Mouse (Mus musculus) intestine, embryonic 15.5 days (tissue): ENCODE measurements around the gene Six3. TPM values are rescaled to one million over a fixed set of nuclear protein-coding genes. Genes with fewer than 3 reads are reported as not detected.

Experiments
- ATAC-seq: fragments of 200-750 bp; cut with Nextera tagmentation; 2 replicates; pipeline ENCODE4 v1.8.0; 2017; ENCODE audit warnings: moderate TSS enrichment, moderate library complexity
- H3K27ac ChIP-seq: fragments of 300-500 bp; sonication (generic); 2 replicates; pipeline ENCODE4 v1.5.1; 2015; ENCODE audit warnings: mild to moderate bottlenecking, inconsistent platforms
- H3K27me3 ChIP-seq: fragments of 300-500 bp; sonication (generic); replicated peaks from 2 replicates; pipeline ENCODE4 v1.6.1; 2015; ENCODE audit warnings: inconsistent platforms
- H3K36me3 ChIP-seq: fragments of 300-500 bp; sonication (generic); 2 replicates; pipeline ENCODE4 v1.6.1; 2015; ENCODE audit warnings: inconsistent platforms
- H3K4me1 ChIP-seq: fragments of 300-500 bp; sonication (generic); replicated peaks from 2 replicates; pipeline ENCODE4 v1.6.1; 2015; ENCODE audit warnings: inconsistent platforms
- H3K4me2 ChIP-seq: fragments of 300-500 bp; sonication (generic); replicated peaks from 2 replicates; pipeline ENCODE4 v1.6.1; 2015; ENCODE audit warnings: mild to moderate bottlenecking, inconsistent platforms
- H3K4me3 ChIP-seq: fragments of 300-500 bp; sonication (generic); replicated peaks from 2 replicates; pipeline ENCODE4 v1.5.1; 2015; ENCODE audit warnings: inconsistent platforms
- H3K9ac ChIP-seq: fragments of 300-500 bp; sonication (generic); 2 replicates; pipeline ENCODE4 v1.6.1; 2015; ENCODE audit warnings: inconsistent platforms
- H3K9me3 ChIP-seq: fragments of 300-500 bp; sonication (generic); 2 replicates; pipeline ENCODE4 v1.6.1; 2016; ENCODE audit warnings: inconsistent platforms
- WGBS: fragments of 180-500 bp; shearing (Covaris S2); methylation state at CpG from one replicate; pipeline ENCODE4 v1.1.7; 2015; 5-methylcytosine and 5-hydroxymethylcytosine counted together
- polyA plus RNA-seq: library from polyadenylated mRNA; unstranded; fragments of >200 nt; fragmentation: Nextera tagmentation; extraction: Ambion mirVana; gene quantifications from 2 replicates; pipeline ENCODE4 v1.2.1, GENCODE M21; 2015

Gene Six3
- polyA plus RNA-seq, 1 experiment from 2014 or later, result not detected

DNA sequence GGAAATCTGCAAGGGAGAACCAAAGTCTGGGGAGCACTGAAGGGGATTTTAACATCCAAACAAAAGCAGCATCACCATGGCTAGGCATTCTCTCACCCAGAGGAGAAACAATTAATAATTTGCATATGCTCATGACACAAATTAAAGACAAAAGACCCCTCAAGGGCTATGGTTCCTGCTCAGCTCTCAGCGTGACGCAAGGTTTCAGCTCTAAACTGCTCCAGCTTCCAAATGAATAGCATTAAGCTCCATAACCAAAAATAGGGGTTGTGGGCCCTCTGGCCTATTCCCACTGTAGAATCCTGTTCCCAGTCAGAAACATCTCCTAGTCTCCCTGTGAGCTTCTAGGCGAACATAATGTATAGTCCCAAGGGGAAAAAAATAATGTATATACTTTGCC, 6.9 kb upstream of the Six3 start:
- Histone ChIP-seq H3K9me3 (no peaks in the 10 kb centered on the region), H3K9ac (no peak overlapping the region), H3K4me1 (no peaks in the 10 kb centered on the region), H3K36me3 (no peaks in the 10 kb centered on the region), H3K27ac (no peak overlapping the region), H3K4me3 (no peak overlapping the region), H3K4me2 (no peak overlapping the region), H3K27me3 (peaks cover 79% of the 10 kb centered on the region)
- ATAC-seq, result no peak
- WGBS, result 10% methylated on average over 3 of the region's 3 CpGs

DNA sequence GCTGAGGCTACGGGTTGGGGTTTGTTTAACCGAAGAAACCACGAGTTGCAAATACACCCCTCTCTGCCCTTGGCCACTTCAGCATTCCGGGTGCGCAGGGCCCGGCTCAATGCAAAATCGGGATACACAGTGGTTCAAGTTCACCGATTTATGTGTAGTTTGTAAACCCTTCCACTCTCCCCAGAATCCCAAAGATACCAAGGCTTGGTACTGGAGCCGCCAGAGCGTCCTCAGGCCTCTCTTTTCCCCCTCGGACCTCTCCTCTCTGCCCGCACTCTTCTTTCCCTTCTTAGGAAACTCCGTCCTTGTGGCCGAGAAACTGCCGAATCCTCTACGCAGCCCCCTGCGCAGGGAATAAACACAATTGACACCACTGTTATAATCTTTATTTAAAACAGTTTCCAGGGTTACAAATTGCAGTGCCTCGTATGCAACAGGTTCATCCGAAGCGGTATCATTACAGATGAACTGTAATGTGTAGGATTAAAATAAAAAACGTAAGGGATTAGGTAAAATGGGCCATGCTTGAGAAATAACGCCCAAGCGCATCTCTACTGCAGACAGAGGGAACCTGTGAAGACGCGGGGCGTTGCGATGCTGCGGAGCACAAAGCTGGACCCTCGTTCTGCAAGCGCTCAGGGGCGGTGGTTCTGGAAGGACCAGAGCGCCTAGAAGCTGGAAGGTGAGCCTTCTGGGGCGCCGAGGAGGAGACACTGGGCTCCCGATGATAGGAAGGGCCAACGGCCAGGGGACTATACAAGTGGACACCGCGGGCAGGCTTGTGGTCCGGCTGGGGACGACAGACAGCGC, 5.6 kb upstream of the Six3 start:
- no peak for ATAC-seq
- Histone ChIP-seq H3K27me3 (peaks cover 81% of the 10 kb centered on the region), H3K4me3 (no peak overlapping the region), H3K9ac (no peak overlapping the region), H3K36me3 (no peaks in the 10 kb centered on the region), H3K4me1 (no peaks in the 10 kb centered on the region), H3K4me2 (no peak overlapping the region), H3K9me3 (no peaks in the 10 kb centered on the region), H3K27ac (no peak overlapping the region)
- WGBS, result 1% methylated on average over 41 of the region's 41 CpGs

DNA sequence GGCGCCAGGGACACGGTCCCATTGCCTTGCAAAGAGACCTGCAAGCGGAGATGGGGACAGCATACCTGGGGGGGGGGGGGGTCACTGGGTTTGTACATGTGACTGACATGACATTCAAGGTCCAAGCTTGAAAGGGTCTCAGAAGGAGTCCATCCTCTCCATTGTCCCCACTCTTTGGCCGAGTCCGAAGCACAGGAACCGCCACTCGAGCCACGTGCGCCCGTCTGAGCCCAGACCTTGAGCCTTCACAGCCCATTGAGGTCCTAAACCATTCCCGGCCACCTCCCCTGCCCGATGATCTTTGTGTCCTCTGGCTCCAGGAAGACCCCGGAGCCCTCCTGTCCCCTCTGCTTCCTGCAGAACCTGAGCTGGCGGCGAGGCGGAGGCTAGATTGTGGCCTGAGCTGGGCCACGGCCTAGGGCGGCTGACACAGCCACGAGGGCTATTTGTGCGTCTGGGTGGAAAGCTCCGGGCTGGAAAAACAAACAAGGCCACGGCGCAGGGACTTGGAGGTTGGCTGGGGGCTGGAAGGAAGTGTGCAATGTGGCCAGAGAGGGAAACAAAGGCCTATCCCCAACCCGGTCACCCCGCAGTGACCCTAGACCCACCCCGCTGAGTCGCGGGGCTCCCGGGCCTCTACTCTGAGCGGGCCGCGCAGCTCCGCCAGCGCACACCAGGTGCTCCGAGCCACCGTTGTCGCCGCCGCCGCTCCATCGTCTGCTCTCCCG, 4.9 kb upstream of the Six3 start:
- Histone ChIP-seq H3K4me2 (no peak overlapping the region), H3K9me3 (no peaks in the 10 kb centered on the region), H3K4me3 (0 out of 2 replicates have a peak overlapping the region, but pooled peaks have one; percentile 9), H3K27me3 (peaks cover 82% of the 10 kb centered on the region), H3K27ac (no peak overlapping the region), H3K36me3 (no peaks in the 10 kb centered on the region), H3K4me1 (no peaks in the 10 kb centered on the region), H3K9ac (no peak overlapping the region)
- under 1% methylated on average over 42 of the region's 42 CpGs for WGBS
- no peak for ATAC-seq

DNA sequence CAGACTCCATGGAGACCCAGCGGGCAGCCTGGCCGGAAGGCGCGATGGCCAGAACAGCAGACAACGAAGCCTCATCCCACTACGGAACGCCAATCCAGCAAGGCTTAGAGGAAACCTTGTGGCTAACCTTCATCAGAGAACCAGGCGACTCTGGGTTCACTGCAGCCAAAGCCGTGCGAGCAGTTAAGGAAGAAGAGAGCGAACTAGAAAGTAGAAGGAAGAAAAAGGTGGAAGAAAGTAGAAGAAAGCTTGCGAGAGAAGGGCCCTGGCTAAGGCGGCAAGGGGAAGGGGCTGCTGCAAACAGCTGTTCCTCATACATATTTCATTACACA, 4.3 kb upstream of the Six3 start:
- Histone ChIP-seq H3K27ac (no peak overlapping the region), H3K4me2 (no peak overlapping the region), H3K27me3 (peaks cover 87% of the 10 kb centered on the region), H3K36me3 (no peaks in the 10 kb centered on the region), H3K4me1 (no peaks in the 10 kb centered on the region), H3K9ac (no peak overlapping the region), H3K4me3 (0 out of 2 replicates have a peak overlapping the region, but pooled peaks have one; percentile 9), H3K9me3 (no peaks in the 10 kb centered on the region)
- WGBS, result under 1% methylated on average over 13 of the region's 13 CpGs
- ATAC-seq, result no peak

DNA sequence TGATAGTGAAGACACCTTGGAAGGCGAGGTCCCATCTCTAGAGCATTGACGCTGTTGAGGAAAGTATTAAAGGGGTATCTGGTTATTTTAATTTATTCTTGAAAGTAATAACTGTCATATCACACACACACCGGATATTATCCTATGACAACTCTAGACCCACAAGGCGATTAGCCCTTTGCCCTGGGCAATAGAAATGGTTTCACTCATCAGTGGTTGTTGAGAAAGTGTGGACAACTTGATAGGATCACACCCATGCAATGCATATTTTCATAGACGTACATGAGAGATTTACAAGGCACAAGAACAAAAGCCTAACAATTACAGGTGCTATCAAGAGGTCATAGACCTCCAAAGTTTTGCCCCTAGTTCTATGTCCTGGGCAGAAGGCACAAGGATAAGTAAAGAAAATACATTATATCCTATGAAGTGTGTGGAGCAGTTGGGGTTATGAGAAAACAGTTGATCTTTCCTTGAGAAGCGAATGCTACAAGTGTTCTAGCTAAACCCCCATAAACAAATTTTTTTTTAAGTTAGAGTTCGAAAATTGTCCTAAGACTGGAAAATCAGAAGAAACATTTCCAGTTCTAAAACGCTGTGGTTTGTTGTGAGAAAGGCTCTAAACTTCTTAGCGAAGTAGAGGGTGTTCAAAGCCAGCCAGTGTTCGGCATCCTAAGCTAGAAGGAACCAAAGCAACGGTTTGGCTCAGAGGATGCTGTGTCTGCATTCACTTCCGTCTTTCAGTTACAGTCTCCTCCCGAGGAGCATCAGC, 3.6 kb upstream of the Six3 start:
- Histone ChIP-seq H3K27me3 (peaks cover 90% of the 10 kb centered on the region), H3K36me3 (no peaks in the 10 kb centered on the region), H3K9me3 (no peaks in the 10 kb centered on the region), H3K9ac (no peak overlapping the region), H3K27ac (no peak overlapping the region), H3K4me2 (no peak overlapping the region), H3K4me1 (no peaks in the 10 kb centered on the region), H3K4me3 (no peak overlapping the region)
- ATAC-seq, result no peak
- WGBS, result 4% methylated on average over 13 of the region's 13 CpGs

DNA sequence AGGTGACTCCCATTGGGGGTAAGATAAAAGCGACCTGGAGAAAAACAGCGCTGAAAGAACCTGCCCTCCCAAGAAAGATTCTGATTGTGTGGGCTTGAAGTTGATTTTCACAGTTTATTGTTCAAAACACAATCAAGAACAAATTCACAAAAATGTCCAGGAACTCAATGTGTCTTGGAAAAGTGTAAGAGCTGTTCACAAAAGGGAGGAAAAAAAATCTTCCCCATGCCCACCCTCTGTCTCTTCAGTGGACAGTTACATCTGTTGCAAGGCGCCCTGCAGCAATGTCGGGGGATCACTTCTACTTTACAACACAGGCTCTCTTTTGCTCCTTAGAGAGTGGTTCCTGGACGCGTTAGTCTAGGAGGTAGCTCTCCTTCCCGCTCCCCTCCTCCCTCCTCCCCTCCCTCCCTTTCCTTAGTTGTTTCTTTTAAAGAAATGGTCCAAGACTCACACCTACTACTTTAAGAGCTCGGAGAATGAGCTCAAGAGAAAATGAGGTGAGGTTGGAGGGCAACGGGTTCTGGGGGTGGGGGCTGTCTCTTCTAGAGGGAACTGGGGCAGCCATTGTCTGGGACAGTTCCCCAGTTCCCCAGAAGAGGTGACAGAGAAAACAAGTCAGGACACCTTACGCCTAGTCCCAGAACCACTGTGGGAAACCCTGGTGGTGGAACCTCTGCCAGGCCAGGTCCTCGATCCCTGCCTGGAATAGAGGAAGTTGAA, 2.9 kb upstream of the Six3 start:
- Histone ChIP-seq H3K27me3 (peaks cover 90% of the 10 kb centered on the region), H3K9ac (no peak overlapping the region), H3K4me3 (no peak overlapping the region), H3K36me3 (no peaks in the 10 kb centered on the region), H3K4me1 (no peaks in the 10 kb centered on the region), H3K9me3 (no peaks in the 10 kb centered on the region), H3K4me2 (no peak overlapping the region), H3K27ac (no peak overlapping the region)
- 2% methylated on average over 11 of the region's 11 CpGs for WGBS
- ATAC-seq, result no peak

DNA sequence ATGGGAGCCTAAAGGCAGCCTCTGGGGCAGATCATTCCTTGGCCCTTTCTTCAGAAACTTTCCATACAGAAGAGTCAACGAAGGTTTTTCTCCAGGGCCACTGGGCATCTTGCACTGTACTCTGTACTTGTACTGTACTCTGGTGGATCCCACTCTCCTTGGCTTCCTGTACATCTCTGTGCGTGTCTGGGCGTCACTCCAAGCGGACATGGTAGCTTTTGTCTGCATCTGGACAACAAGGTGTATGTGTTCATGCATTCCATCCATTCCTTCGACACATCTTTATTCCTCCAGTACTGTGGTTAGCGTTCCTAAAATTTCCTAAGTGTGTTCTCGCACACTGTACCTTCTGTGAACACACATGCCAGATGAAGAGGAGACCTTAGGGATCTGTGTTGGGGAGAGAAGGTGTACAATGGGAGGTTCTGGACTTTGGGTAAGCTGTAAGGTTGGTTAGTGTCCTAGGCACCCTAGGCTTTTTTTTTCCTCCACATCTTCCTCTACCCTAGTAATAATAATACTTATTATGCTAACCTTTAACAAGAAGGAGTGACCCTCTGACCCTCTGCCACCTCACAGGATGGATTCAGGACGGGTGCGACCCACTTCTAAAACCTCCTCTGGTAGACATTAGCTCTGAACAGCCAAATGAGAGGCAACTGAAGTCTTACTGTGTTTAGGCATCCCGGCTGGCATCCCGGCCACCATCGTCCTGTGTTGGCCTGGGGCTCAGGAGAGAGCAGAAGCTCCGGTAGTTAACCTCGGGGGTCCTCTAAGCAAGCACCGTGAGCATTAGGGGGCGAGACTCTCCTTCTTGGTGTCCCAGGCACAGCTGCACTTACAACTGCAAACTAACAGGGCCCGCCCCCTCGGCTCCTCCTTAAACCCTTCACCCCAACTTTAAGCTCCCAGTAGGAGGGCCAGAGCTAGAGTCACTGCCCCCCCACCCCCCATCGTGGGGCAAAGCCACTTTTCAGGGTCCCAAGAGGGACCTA, 1.6 kb upstream of the Six3 start:
- no peaks in the 10 kb centered on the region for H3K36me3 ChIP-seq
- no peak overlapping the region for H3K4me3 ChIP-seq
- H3K4me1 ChIP-seq, result no peaks in the 10 kb centered on the region
- WGBS, result 4% methylated on average over 19 of the region's 19 CpGs
- peaks cover 94% of the 10 kb centered on the region for H3K27me3 ChIP-seq
- no peaks in the 10 kb centered on the region for H3K9me3 ChIP-seq
- no peak overlapping the region for H3K27ac ChIP-seq
- ATAC-seq, result no peak
- H3K9ac ChIP-seq, result no peak overlapping the region
- H3K4me2 ChIP-seq, result no peak overlapping the region

DNA sequence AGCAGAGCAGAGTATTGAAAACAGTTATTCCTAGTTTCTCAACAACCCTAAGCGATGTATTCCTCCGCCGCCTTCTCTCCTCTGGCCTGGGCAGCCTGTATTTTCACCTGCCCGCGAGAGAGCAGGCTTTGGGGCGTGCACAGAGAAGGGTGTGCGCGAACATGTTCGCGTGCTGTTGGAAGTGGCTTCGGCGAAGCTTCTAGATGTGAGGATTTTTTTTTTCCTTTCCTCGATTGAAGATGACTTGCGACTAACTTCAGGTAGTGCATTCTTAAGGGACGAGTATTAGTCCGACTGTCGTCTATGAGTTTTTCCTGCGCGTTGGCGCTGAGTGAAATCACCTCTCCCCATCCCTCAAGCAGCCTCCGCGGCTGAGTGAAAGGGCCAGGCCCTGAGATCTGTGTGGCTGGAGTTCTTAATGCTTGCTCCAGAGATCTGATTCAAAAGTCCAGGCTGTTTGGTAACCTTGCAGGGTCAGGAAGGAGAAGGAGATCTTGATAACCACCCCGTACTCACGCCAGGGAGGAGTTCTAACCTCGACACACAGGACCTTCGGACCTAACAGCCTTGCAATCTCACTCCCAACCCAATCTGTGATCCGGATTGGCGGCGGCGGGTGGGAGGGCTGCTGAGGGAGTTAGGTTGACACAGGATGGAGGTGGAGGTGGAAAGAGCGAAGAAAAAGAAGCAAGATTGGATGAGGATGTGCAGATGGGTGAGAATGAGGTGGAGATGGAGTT, 712 bp upstream of the Six3 start:
- Histone ChIP-seq H3K4me3 (no peak overlapping the region), H3K9me3 (no peaks in the 10 kb centered on the region), H3K4me1 (no peaks in the 10 kb centered on the region), H3K9ac (no peak overlapping the region), H3K27me3 (peaks cover 99% of the 10 kb centered on the region), H3K27ac (no peak overlapping the region), H3K36me3 (no peaks in the 10 kb centered on the region), H3K4me2 (no peak overlapping the region)
- under 1% methylated on average over 31 of the region's 31 CpGs for WGBS
- no peak for ATAC-seq

DNA sequence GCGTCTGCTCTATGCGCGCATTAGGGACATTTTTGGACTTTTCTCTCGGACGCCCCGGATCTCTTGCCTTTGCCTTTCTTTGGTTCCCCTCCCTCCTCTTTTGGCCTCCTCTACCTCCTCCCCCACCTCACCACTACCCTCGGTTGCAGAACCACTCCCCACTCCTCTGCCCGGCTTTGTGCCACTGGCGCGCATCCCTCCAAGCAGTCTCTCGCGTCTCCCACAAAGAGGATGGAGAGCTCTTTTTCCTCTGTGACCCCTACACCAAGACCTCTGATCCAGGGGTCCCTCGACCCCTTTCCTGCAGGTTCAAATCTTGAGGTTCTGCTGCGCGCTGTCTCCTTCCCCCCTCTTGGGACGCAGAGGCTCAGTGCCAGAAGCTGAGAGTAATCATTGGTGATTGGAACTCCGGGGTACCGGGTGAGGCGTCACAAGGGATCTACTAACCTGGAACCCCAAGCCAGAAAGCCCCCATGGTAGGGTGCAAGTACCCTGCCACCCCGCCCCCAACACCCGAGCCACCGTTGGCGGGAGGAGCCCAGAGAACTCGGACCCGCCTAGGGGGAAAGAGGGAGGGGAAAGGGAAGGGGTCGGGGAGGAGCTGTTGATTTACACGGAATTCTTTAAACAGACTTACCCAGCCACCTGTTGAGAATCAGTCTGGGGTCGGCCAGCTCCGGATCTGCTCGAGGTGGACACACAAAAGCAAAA, 758 bp downstream of the Six3 start:
- Histone ChIP-seq H3K4me1 (peaks cover 6% of the 10 kb centered on the region; the same call in 1 of the 2 replicates), H3K4me2 (no peak overlapping the region), H3K36me3 (no peaks in the 10 kb centered on the region), H3K27ac (no peak overlapping the region), H3K9ac (no peak overlapping the region), H3K27me3 (peaks cover 99% of the 10 kb centered on the region), H3K4me3 (no peak overlapping the region), H3K9me3 (no peaks in the 10 kb centered on the region)
- no peak for ATAC-seq
- 0% methylated on average over 30 of the region's 30 CpGs for WGBS

DNA sequence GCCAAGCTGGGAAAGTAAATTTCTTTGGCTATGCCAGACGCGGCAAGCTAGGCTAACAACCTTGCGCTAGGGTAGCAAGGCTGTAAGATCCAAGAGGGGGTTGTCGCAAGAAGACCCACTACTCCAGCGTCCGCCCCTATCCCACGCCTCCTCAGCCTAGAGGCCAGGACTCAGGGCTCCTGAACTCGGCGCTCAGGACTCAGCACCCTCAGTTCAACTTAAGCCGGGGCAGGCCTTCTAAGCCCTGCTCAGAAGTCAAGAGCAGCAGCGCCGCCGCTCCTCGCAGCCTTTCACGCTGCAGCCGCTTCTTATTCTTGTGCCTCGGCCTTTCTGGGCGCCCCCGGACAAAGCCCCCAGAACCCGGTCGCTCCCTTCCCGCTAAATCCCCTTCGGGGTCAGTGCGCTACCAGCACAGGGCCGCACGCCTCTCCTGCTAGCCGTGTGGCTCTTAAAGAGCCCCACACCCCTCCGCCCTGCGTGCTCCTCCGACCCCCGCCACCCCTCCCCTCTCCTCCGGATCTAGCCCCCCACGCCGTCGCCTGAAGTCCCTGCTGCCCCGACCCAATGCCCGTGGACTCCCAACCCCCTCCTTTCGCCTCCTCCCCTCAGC, 1.4 kb downstream of the Six3 start:
- Histone ChIP-seq H3K4me1 (peaks cover 6% of the 10 kb centered on the region; the same call in 1 of the 2 replicates), H3K4me3 (no peak overlapping the region), H3K4me2 (no peak overlapping the region), H3K9ac (no peak overlapping the region), H3K27ac (no peak overlapping the region), H3K27me3 (peaks cover 99% of the 10 kb centered on the region), H3K36me3 (no peaks in the 10 kb centered on the region), H3K9me3 (no peaks in the 10 kb centered on the region)
- 2% methylated on average over 34 of the region's 38 CpGs for WGBS
- no peak for ATAC-seq
